Mouse (Mus musculus) intestine, embryonic 16.5 days (tissue): ENCODE data around the gene Magi1. TPM values are rescaled to one million over a fixed set of nuclear protein-coding genes. Genes with fewer than 3 reads are reported as not detected.

ENCODE experiments used
- ATAC-seq: fragments of 200-750 bp; cut with Nextera tagmentation; 2 replicates; pipeline ENCODE4 v1.8.0; 2017; ENCODE audit warnings: moderate TSS enrichment, moderate library complexity
- H3K27ac ChIP-seq: fragments of 300-500 bp; sonication (generic); 2 replicates; pipeline ENCODE4 v1.5.1; 2014; ENCODE audit warnings: mild to moderate bottlenecking, low read length
- H3K27me3 ChIP-seq: fragments of 300-500 bp; sonication (generic); replicated peaks from 2 replicates; pipeline ENCODE4 v1.6.1; 2014; ENCODE audit warnings: low read length, control low read depth, mixed read lengths; ENCODE audit not compliant: control insufficient read depth, insufficient read depth
- H3K36me3 ChIP-seq: fragments of 300-500 bp; sonication (generic); 2 replicates; pipeline ENCODE4 v1.6.1; 2014; ENCODE audit warnings: low read length, control low read depth; ENCODE audit not compliant: control insufficient read depth, insufficient read depth
- H3K4me1 ChIP-seq: fragments of 300-500 bp; sonication (generic); 2 replicates; pipeline ENCODE4 v1.6.1; 2014; ENCODE audit warnings: low read length, control low read depth, mixed read lengths; ENCODE audit not compliant: control insufficient read depth, insufficient read depth
- H3K4me2 ChIP-seq: fragments of 300-500 bp; sonication (generic); 2 replicates; pipeline ENCODE4 v1.6.1; 2014; ENCODE audit warnings: low read depth, low read length, control low read depth
- H3K4me3 ChIP-seq: fragments of 300-500 bp; sonication (generic); 2 replicates; pipeline ENCODE4 v1.5.1; 2014; ENCODE audit warnings: mild to moderate bottlenecking, low read length
- H3K9ac ChIP-seq: fragments of 300-500 bp; sonication (generic); 2 replicates; pipeline ENCODE4 v1.6.1; 2014; ENCODE audit warnings: low read depth, low read length
- H3K9me3 ChIP-seq: fragments of 300-500 bp; sonication (generic); 2 replicates; pipeline ENCODE4 v1.6.1; 2016; ENCODE audit warnings: low read length, control low read depth; ENCODE audit not compliant: control insufficient read depth
- WGBS: fragments of 180-500 bp; shearing (Covaris S2); extraction: QIAGEN DNeasy Blood & Tissue Kit; methylation state at CpG from one replicate; pipeline ENCODE4 v1.1.7; 2014; 5-methylcytosine and 5-hydroxymethylcytosine counted together
- polyA plus RNA-seq: library from polyadenylated mRNA; unstranded; fragments of >200 nt; fragmentation: Nextera tagmentation; extraction: Ambion mirVana; gene quantifications from 2 replicates; pipeline ENCODE4 v1.2.1, GENCODE M21; 2015

The Magi1 gene
- polyA plus RNA-seq, 1 experiment from 2014 or later: 6.7 TPM

- H3K9me3 ChIP-seq: no peaks in the 10 kb centered on the region
- no peaks in the 10 kb centered on the region for H3K27me3 ChIP-seq
- ATAC-seq: no peak
- H3K4me3 ChIP-seq: no peak overlapping the region
- H3K4me1 ChIP-seq: peaks cover 34% of the 10 kb centered on the region
- H3K9ac ChIP-seq: no peak overlapping the region
- H3K36me3 ChIP-seq: no peaks in the 10 kb centered on the region
- H3K4me2 ChIP-seq: no peak overlapping the region
- 75% methylated on average over 6 of the region's 6 CpGs for WGBS
- no peak overlapping the region for H3K27ac ChIP-seq
These were observed 62.0 kb downstream of the Magi1 start for GRCm38 (mm10) chr6:94221750-94222149.

GRCm38 (mm10) chr6:94218076-94218475 is 65.6 kb downstream of the Magi1 start:
- no peak overlapping the region for H3K9ac ChIP-seq
- no peaks in the 10 kb centered on the region for H3K27me3 ChIP-seq
- H3K27ac ChIP-seq: peak overlapping the region; percentile 64
- H3K4me2 ChIP-seq: no peak overlapping the region
- 59% methylated on average over 4 of the region's 4 CpGs for WGBS
- no peaks in the 10 kb centered on the region for H3K9me3 ChIP-seq
- H3K4me3 ChIP-seq: no peak overlapping the region
- H3K4me1 ChIP-seq: peaks cover 30% of the 10 kb centered on the region
- peak; percentile 72 for ATAC-seq
- H3K36me3 ChIP-seq: no peaks in the 10 kb centered on the region

- no peak overlapping the region for H3K9ac ChIP-seq
- no peak overlapping the region for H3K4me3 ChIP-seq
- H3K27me3 ChIP-seq: no peaks in the 10 kb centered on the region
- WGBS: 92% methylated on average over 4 of the region's 4 CpGs
- H3K9me3 ChIP-seq: no peaks in the 10 kb centered on the region
- ATAC-seq: no peak
- H3K4me2 ChIP-seq: no peak overlapping the region
- H3K27ac ChIP-seq: no peak overlapping the region
- H3K4me1 ChIP-seq: peaks cover 27% of the 10 kb centered on the region
- no peaks in the 10 kb centered on the region for H3K36me3 ChIP-seq
These were observed 67.9 kb downstream of the Magi1 start for GRCm38 (mm10) chr6:94215834-94216233.

- no peaks in the 10 kb centered on the region for H3K9me3 ChIP-seq
- H3K9ac ChIP-seq: no peak overlapping the region
- ATAC-seq: no peak
- 65% methylated on average over 7 of the region's 7 CpGs for WGBS
- no peak overlapping the region for H3K4me3 ChIP-seq
- H3K36me3 ChIP-seq: no peaks in the 10 kb centered on the region
- no peak overlapping the region for H3K4me2 ChIP-seq
- H3K27me3 ChIP-seq: no peaks in the 10 kb centered on the region
- H3K4me1 ChIP-seq: peaks cover 27% of the 10 kb centered on the region
- H3K27ac ChIP-seq: 0 out of 2 replicates have a peak overlapping the region, but pooled peaks have one; percentile 1
These were observed 68.7 kb downstream of the Magi1 start for GRCm38 (mm10) chr6:94214895-94215538.

GRCm38 (mm10) chr6:94205926-94206325 is 77.8 kb downstream of the Magi1 start:
- Histone ChIP-seq H3K9ac (no peak overlapping the region), H3K36me3 (no peaks in the 10 kb centered on the region), H3K4me1 (peaks cover 16% of the 10 kb centered on the region), H3K27me3 (no peaks in the 10 kb centered on the region), H3K4me2 (no peak overlapping the region), H3K4me3 (no peak overlapping the region), H3K27ac (0 out of 2 replicates have a peak overlapping the region, but pooled peaks have one; percentile 42), H3K9me3 (no peaks in the 10 kb centered on the region)
- no peak for ATAC-seq
- WGBS: 25% methylated on average over 5 of the region's 5 CpGs

- Histone ChIP-seq H3K36me3 (no peaks in the 10 kb centered on the region), H3K9me3 (no peaks in the 10 kb centered on the region), H3K4me3 (peak overlapping the region; percentile 7), H3K27ac (peak overlapping the region; percentile 88), H3K9ac (peak overlapping the region; percentile 27), H3K4me2 (peak overlapping the region; percentile 36), H3K27me3 (no peaks in the 10 kb centered on the region), H3K4me1 (peaks cover 18% of the 10 kb centered on the region)
- WGBS: 32% methylated on average over 5 of the region's 5 CpGs
- peak; percentile 91 for ATAC-seq
These were observed 80.0 kb downstream of the Magi1 start for GRCm38 (mm10) chr6:94203642-94204145.

- Histone ChIP-seq H3K4me2 (no peak overlapping the region), H3K27ac (no peak overlapping the region), H3K36me3 (no peaks in the 10 kb centered on the region), H3K27me3 (no peaks in the 10 kb centered on the region), H3K4me3 (no peak overlapping the region), H3K9me3 (no peaks in the 10 kb centered on the region), H3K9ac (no peak overlapping the region), H3K4me1 (peaks cover 21% of the 10 kb centered on the region)
- ATAC-seq: no peak
- 97% methylated on average over 2 of the region's 2 CpGs for WGBS
These were observed 81.8 kb downstream of the Magi1 start for GRCm38 (mm10) chr6:94201940-94202339.

GRCm38 (mm10) chr6:94200910-94201309 is 82.8 kb downstream of the Magi1 start:
- no peaks in the 10 kb centered on the region for H3K36me3 ChIP-seq
- peaks cover 19% of the 10 kb centered on the region for H3K4me1 ChIP-seq
- ATAC-seq: no peak
- no peak overlapping the region for H3K27ac ChIP-seq
- no peak overlapping the region for H3K4me2 ChIP-seq
- H3K9me3 ChIP-seq: no peaks in the 10 kb centered on the region
- no peak overlapping the region for H3K9ac ChIP-seq
- WGBS: 42% methylated on average over 3 of the region's 3 CpGs
- H3K4me3 ChIP-seq: no peak overlapping the region
- no peaks in the 10 kb centered on the region for H3K27me3 ChIP-seq

- ATAC-seq: no peak
- peaks cover 22% of the 10 kb centered on the region for H3K4me1 ChIP-seq
- no peak overlapping the region for H3K27ac ChIP-seq
- H3K36me3 ChIP-seq: no peaks in the 10 kb centered on the region
- WGBS: 80% methylated on average over 2 of the region's 2 CpGs
- no peak overlapping the region for H3K9ac ChIP-seq
- H3K9me3 ChIP-seq: no peaks in the 10 kb centered on the region
- no peak overlapping the region for H3K4me3 ChIP-seq
- no peak overlapping the region for H3K4me2 ChIP-seq
- no peaks in the 10 kb centered on the region for H3K27me3 ChIP-seq
These were observed 84.0 kb downstream of the Magi1 start for GRCm38 (mm10) chr6:94199696-94200095.

- H3K4me2 ChIP-seq: no peak overlapping the region
- H3K27ac ChIP-seq: no peak overlapping the region
- H3K4me1 ChIP-seq: peaks cover 22% of the 10 kb centered on the region; the same call in 1 of the 2 replicates
- no peak overlapping the region for H3K9ac ChIP-seq
- no peaks in the 10 kb centered on the region for H3K27me3 ChIP-seq
- H3K4me3 ChIP-seq: no peak overlapping the region
- ATAC-seq: no peak
- 52% methylated on average over 1 of the region's 1 CpGs for WGBS
- no peaks in the 10 kb centered on the region for H3K9me3 ChIP-seq
- H3K36me3 ChIP-seq: no peaks in the 10 kb centered on the region
These were observed 85.9 kb downstream of the Magi1 start for GRCm38 (mm10) chr6:94197831-94198230.
